Mouse (Mus musculus) B cell, adult 2 months (primary cell): Measurements from ENCODE around the gene Epb41l1.

Experiments used
- DNase-seq, 2 experiments: peaks; one replicate each; pipeline ENCODE4 v3.0.0; 2022

The Epb41l1 gene

GRCm38 (mm10) chr2:156426151-156426550 is 5.4 kb downstream of the Epb41l1 start:
- no peak for DNase-seq

- DNase-seq, result no peak
These were observed 9.1 kb downstream of the Epb41l1 start for GRCm38 (mm10) chr2:156429836-156430235.

GRCm38 (mm10) chr2:156430326-156430725 is 9.6 kb downstream of the Epb41l1 start:
- no peak for DNase-seq

DNA sequence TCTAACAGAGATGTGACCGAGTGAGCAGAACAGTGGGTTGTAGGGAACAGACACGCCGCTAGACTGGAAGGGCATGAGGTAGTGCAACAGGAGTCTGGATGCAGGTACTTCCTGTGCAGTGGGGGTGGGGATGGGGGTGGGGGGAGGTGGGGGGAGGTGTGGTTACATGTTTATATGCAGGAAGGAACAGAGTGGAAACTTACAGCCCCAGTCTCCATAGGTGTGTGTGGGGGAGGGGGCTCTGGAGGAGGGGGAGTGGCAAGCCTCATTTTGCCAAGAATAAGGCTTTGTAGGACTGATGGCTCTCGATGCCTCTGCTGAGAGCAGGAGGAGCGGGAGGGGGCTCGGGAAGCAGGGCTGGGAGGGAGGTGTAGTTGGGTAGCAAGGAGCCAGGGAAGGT is 10.7 kb downstream of the Epb41l1 start:
- no peak for DNase-seq

DNA sequence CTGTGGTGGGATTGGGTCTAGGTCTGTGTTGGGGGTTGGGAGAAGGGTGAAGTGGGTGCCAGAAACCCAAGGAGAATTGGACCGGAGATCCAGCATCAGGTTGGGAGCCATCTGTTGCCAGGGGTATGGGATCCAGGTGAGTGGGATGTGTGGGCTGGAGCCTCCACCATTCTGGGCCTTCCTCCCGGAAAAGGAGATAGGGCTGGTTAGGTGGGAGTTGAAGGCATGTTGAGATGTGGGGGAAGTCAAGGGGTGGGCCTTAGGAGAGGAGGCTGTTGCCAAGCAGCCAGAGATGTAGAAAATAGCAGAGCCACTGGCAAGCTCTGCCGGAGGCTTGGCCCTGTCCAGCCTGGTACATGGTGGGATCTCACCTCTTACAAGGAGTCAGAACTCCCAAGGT is 11.4 kb downstream of the Epb41l1 start:
- DNase-seq, result no peak

GRCm38 (mm10) chr2:156432874-156433868 is 12.5 kb downstream of the Epb41l1 start:
- DNase-seq, result no peak

- DNase-seq, result no peak
These were observed 16.9 kb downstream of the Epb41l1 start for GRCm38 (mm10) chr2:156437637-156438036.

DNA sequence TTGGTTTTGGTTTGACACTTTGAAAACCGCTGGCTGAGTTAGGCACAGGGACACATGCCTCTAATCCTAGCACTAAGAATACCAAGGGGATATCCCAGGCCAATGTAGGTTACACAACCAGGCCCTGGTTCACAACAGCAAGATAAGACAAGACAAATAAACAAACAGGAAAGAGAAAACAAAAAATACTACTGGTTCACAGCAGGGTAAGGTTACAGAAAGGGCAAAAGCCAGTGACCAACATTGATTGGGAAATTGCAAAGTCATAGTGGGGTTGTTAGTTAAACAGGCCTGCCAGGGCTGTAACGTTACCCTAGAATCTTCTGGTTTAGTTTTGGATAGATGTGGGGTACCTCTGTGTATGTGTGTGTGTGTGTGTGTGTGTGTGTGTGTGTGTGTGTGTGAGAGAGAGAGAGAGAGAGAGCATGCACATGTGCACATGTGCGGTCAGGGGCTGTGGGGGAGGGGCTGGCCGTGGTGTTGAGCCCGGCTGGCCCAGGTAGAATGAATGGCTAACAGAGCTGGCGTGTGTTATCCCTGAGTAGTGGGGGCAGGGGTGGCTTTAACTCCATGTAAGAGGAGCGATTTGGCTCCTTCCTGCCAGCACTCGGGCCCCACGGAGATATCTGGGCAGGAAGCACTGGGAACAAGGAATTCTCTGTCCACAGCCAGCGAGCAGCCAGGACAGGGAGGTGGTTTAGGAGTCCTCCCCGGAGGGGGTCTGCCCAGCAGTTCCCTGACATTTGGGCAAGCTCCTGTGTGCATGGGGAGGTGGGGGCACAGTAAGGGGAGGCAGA is 19.2 kb downstream of the Epb41l1 start:
- no peak for DNase-seq

DNA sequence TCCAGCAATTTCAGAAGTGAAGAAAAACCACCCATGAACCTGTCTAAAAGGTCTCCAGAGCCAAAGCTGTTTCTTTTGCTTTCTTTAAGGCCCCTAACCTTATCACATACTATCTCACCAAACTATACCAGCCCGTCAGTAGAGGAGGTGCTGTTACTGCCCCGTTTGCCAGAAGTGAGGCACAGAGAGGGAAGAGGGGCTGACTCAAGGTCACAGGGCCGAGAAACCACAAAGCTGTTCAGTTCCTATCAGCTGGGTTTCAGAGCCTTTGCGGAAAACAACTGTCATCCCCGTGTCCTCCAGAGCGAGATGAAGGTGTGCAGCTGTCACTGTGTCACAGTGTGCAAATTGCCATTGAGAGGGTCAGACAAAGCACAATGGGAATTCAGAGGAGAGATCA is 21.2 kb downstream of the Epb41l1 start:
- peak; percentile 36 to 48 for DNase-seq

DNA sequence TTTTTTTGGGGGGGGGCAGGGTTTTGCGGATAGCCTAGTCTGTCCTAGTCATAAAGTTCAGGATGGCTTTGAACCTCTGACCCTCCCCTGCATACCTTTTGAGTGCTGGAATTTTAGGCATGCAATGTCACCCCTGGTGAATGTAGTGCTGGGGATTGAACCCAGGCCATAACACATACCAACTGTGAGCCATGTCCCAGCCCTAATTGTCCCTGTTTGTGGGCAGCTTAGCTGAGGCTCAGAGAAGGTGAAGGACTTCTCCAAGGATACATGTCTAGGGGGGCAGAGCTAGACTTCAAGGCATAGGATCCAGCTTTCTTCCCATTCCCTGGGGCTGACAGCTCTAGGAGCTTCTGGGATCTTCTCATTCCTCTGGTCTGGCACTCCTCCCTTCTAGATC is 22.6 kb downstream of the Epb41l1 start:
- no peak for DNase-seq

GRCm38 (mm10) chr2:156446489-156447035 is 25.9 kb downstream of the Epb41l1 start:
- DNase-seq, result no peak

- DNase-seq, result no peak
These were observed 26.9 kb downstream of the Epb41l1 start for GRCm38 (mm10) chr2:156447413-156448295.

DNA sequence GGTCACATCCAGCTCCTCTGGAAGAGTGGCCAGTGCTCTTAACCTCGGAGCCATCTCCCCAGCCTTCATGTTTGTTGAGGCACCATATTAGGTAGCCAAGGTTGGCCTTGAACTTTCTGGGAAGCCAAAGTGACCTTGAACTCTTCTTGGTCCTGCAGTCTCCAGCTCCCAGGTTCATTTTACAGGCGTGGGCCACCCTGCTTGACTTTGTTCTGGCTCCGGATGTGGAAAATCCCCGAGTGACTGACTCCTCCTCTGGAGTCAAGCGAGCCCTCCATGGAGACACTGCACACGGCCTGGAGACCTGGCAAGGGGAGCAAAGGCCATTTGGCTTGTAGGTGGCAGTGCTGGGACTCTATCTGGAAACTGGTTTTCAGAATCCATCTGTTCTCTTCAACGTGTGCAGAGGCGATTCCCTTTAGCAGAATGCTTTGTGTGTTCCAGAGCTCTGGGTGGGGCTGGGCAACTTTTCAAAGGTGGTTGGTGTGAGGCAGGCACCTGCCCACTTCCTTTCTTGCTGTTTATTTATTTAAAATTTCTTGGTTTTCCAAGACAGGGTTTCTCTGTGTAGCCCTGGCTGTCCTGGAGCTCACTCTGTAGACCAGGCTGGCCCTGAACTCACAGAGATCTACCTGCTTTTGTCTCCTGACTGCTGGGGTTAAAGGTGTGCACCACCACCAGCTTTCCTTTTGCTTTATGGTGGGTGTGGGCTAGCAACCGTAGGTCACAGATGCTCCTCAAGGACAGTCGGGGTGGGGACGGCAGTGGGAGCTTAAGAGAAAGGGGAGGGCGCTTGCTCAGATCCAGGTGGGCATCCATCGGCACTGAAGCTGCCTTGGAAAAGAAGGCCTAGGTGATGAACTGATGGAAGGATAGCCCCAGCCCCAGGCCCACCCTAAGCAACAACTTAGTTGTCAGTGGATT is 30.8 kb downstream of the Epb41l1 start:
- DNase-seq, result no peak

DNA sequence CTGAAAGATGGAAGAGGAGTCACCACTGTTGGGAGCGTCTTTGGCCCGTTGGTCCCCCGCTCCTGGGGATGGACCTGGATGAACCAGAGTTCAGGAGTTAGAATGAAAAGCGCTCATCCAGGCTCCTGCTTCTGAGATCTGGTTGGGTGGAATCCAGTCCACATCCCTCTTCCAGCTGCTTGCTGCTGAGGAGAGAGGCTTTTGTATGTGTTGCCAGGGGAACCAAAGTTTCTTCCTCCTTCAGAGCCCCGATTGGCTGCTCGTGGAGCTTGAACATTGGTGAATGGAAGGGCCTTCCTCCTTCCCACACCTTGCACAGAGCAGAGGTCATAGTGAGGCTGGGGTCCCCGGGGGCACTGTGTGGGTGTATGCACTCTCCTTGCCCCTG is 31.4 kb downstream of the Epb41l1 start:
- DNase-seq, result no peak

GRCm38 (mm10) chr2:156453822-156454221 is 33.1 kb downstream of the Epb41l1 start:
- DNase-seq, result no peak

DNA sequence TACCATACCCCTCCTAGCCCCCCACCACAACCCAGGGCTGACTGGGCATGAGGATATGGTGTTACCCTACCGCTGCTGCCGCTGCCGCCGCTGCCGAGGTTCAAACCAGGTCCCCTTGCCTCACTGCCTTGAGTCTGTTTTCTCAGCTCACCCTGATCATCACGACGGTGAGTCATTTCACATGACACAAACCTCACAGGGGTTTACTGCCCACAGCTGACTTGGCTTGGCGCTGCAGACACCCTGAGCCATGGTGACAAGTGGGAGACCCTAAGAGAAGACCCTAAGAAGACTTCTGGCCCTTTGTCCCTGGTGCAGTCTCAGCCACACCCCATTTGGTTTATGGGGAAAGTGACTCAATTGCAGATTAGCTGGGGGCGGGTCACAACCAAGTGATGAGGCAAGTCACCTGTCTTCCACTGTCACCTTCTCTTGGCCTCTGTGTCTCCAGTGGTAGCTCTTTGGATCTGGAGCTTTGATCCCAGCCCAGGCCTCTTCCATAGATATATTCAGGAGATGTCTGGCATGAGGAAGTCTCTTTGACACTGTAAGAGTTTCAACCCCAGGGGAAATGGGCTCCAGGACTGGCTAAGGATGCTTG is 34.9 kb downstream of the Epb41l1 start:
- no peak for DNase-seq

GRCm38 (mm10) chr2:156456386-156457342 is 36.0 kb downstream of the Epb41l1 start:
- DNase-seq, result no peak

DNA sequence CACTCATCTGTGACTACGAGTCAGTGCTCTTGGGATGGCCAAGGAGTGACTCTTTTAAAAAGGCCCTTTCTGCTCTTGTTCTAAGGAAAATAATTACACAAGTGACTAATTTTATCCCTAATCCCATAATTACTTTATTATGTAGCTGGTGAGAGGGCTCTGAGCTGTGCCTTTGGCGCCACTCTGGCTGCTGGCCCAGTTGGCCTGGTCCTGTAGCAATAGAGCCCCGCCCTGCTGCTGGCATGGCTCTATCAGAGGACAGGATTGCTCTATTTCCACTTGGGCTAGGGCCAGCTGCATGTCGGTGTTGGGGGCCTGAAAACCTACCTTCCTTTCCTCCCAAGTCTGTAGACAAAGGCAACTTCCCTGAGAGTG is 36.6 kb downstream of the Epb41l1 start:
- no peak for DNase-seq

DNA sequence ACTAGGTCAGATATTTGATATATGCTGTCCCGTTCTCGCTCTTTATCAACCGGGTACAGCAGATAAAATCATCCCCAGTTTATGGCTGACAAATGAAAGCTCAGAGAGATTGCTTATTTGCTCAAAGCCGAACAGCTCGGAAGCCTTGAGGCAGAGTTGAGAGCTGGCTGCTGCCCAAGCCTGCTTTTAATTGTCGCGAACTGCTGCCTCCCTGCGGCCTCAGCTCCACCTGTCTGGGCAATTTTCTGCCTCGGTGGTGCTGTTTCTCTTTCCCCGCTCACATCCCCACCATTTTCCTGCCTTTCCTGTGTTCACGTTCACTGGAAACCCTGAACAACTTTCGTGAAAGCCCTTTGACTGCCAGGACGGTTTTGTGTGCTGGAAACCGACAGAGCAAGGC is 39.8 kb downstream of the Epb41l1 start:
- DNase-seq, result no peak
